Mouse (Mus musculus) left cerebral cortex, adult 9 months (tissue): ENCODE data around the gene Fam136a.
A peak's percentile ranks its signal among the peaks of the same experiment; 100 is the strongest.
"Not testable (repeated sequence)": the region's sequence is repeated elsewhere in the genome, so short reads cannot be mapped to it uniquely, and the experiment has no call there.

Source experiments
- DNase-seq, 2 experiments: peaks; one replicate each; pipeline ENCODE4 v3.0.0; 2022; ENCODE audit warnings: low spot score in 2 of 2

Fam136a gene

GRCm38 (mm10) chr6:86365371-86366124, at the start of gene Fam136a:
Gene Fam136a, plus strand, starts transcription at chr6:86365646.
- DNase-seq = peak; percentile 74 to 90

GRCm38 (mm10) chr6:86317066-86317465, 48.4 kb upstream of the Fam136a start:
- DNase-seq = no peak

GRCm38 (mm10) chr6:86318855-86319254, 46.6 kb upstream of the Fam136a start:
- DNase-seq = peak in 1 of 2 experiments; percentile 35

DNA sequence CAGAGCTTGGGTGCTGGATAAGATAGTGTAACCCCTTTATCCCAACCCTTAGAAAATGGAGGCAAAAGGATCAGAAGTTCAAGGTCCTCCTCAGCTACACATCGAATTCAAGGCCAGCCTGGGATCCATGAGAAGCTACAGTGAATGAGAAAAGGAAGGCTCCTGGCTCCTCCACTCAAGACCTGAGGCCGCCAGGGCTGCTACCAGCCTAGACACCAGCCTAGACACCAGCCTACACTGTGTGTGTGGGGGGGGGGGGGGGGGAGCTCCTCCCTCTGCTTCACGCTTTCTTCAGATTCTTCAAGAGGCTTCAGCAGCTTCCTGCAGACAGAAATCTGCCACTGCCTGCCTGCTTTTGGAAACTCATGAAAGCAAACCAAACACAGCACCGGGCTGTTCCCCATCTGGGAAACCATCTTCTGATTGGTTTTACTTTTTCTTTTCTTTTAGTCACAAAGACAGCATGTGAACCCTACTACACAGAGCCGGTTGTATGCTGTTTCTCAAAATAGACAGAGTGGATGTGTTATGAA, 43.3 kb upstream of the Fam136a start:
- no peak for DNase-seq

- no peak for DNase-seq
Measured at GRCm38 (mm10) chr6:86322991-86323390, 42.5 kb upstream of the Fam136a start.

DNA sequence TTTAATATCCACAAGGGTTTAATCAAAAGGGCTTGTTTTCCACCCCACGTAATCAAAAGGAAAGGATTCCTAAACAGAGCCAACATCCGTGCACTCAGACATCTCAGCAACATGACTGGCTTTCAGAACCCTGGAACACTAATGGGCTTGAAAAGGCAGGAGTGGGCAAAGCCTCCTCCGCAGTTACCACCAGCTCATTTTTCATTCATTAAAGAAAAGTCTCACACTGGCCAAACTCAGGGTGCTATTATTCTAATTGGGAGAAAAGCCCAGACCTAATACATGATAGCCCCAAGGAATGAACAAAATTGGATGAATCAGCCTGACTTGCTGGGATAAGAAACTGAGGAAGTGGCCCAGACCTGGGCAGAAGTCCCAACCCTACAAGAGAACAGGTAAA, 41.0 kb upstream of the Fam136a start:
- no peak for DNase-seq

DNA sequence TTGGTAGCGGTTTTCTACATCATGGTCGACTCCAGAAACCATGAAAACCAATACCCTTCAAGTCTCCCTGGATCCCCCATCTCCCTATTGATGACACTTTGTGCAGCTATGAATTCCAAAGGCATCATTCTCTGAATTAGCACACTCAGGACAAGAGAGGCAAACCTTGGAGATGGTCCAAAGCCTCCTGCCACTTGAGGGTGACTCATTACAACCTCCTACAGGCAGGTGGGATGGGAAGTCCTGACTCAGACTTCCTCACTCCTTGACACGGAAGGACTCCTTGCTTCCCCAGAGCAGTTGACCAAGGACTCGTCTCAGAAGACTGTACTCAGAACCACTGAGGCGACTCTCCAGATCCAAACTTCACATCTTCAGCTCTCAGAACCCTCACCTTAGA, 39.8 kb upstream of the Fam136a start:
- DNase-seq = peak in 1 of 2 experiments; percentile 11

DNA sequence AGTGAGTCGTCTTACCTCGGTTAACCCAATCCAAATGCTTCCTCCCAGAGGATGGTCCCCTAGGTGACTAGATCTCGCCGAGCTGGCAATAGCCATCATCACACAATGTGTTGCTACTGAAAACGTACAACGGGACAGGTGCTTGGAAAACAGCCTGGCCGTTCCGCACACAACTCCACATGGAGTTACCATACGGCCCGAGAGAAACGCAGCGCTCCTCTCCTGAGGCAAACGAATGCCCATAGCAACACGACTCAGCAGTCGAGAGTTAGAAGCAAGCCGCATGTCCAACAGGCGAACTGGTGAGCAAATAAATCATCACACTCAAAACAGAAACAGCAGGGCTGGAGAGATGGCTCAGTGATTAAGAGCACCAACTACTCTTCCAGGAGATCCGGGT, 38.6 kb upstream of the Fam136a start:
- peak in 1 of 2 experiments; percentile 10 for DNase-seq

GRCm38 (mm10) chr6:86328369-86328768, 37.1 kb upstream of the Fam136a start:
- DNase-seq = no peak

DNA sequence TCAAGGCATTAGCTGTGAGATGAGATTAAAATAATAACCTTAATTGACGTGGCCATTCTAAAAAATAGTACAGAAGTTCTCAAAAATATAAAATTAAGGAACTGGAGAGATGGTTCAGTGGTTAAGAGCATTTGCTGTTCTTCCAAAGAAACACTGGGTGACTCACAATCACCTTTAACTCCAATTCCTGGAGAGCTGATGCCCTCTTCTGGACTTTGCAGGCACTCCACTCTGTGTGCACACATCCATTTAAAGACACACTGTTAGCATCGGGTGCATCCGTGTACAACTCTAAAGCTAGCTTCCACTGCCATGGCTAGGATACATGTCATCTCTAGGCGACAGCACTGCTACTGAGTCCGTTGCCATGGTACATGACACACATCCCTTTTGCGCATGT, 35.5 kb upstream of the Fam136a start:
- no peak for DNase-seq

DNA sequence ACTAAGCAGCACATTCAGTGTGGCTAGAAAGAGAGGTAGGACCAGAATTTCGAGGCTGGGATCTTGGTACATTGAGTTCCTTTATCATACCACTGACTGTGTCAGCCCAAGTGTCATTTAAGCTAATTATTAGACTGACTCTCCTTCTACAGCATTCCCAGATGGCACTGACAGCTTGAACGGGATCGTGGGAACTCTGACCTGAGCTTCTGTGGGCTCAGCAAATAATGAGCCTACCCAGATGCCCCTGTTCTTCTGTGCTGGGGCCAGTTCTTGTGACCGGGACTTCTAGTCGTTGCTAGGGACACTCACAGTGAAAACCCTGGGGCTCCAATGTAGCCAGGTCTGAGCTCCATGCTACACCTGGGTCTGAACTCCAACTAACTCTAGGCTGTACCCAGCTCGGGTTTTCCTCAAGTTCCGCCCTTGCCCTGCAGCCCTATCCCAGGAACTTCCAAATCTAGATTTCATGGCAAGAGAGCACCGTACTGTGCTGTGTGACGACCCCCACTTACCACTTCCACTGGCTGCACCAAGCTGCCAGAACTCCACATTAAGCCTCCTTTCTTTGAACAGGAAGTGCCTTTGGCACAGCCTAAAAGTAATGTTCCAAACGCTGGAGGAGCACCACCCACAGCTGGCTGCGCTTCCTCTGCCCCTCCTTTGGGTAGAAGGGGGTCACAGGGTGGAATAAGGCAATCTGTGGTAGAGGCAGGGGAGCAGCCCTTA, 30.2 kb upstream of the Fam136a start:
- DNase-seq = no peak

GRCm38 (mm10) chr6:86335860-86336259, 29.6 kb upstream of the Fam136a start:
- DNase-seq = no peak

DNA sequence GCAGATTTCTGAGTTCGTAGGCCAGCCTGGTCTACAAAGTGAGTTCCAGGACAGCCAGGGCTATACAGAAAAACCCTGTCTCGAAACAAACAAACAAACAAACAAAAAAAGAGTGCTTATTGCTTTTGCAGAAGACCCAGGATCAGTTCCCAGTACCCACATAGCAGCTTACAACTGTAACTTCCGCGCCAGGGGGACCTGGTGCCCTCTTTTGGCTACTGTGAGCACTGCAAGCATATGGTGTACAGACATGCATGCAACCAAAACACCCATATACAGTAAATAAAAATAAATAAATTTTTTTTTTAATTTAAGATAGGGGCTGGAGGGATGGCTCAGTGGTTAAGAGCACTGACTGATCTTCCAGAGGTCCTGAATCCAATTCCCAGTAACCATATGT, 29.1 kb upstream of the Fam136a start:
- not testable (repeated sequence) for DNase-seq

GRCm38 (mm10) chr6:86343656-86344055, 21.8 kb upstream of the Fam136a start:
- DNase-seq = no peak

DNA sequence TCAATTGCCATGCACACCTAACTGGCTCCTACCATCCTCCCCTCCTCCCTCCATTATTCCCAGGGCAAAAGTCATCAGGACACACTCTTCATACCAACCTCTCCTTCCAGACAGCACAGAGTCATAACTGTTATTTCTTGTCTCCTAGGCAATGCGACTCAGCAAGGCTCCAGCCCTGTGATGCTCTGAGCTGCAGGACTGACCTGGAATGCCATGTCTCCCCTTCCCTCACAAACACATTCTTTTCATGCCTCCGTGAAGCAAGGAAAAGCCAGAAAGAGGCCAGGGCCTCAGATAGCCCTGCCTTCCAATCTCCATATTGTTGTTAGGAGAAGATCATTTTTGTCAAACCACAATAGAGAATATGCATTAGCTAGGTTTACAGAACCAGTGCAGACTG, 19.4 kb upstream of the Fam136a start:
- DNase-seq = no peak

GRCm38 (mm10) chr6:86349257-86349656, 16.2 kb upstream of the Fam136a start:
- DNase-seq = peak in 1 of 2 experiments; percentile 52

DNA sequence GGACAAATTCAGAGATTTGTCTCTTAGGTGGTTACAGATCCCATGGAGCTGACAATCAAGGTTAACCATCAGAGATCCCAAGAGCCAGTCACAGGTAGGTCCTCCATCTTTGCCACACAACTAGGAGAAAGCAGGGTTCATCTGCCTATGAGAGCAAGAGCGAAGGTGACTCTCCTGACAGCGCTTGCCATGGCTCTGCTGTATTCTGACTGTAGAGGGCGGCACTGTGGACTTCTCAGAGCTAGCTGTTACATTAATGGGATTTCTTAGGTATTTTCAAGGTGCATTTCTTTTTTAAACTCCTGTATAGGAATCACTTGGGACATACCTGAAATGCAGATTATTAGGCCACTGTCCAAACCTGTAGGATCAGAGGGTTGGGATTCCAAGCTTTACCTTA, 10.5 kb upstream of the Fam136a start:
- no peak for DNase-seq

- no peak for DNase-seq
Measured at GRCm38 (mm10) chr6:86356956-86357355, 8.5 kb upstream of the Fam136a start.

- no peak for DNase-seq
Measured at GRCm38 (mm10) chr6:86360691-86361090, 4.8 kb upstream of the Fam136a start.

GRCm38 (mm10) chr6:86361373-86361772, 4.1 kb upstream of the Fam136a start:
- DNase-seq = no peak

DNA sequence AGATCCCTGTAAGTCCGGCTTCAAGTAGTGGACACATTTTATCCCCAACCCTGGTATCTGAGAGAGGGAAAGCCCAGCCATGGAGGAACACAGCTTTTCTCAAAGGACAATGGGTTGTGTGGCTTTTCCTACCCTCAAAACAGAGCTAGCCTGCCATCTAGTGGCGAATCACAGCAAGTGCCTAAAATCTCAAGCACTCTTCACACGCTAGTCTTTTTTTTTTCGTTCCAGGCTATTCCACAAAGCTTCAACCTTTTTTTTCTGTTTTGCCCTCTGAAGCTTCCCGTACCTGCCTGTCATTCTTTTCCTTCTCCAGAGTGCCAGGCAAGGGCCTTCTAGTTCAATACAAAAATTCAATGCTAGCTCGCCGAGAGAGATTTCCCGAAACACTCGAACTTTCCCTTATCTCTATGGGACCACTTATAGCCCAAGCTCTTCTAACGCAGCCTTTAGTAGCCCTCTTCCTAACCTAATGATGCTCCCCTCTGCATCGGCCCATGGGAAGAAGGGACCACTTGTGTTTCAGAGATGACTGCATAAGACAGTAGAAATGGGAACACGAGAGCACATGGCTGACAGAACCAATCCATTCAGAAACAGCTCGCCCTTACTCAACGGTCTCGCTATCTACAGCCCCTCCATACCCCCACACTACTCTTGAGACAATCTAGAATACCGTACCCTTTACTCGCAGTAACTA, 854 bp upstream of the Fam136a start:
- DNase-seq = peak in 1 of 2 experiments; percentile 82

GRCm38 (mm10) chr6:86366125-86366852, 843 bp downstream of the Fam136a start:
- peak in 1 of 2 experiments; percentile 36 for DNase-seq
